Mouse (Mus musculus): ENCODE measurements around the gene Polr3gl. TPM values are rescaled to one million over a fixed set of nuclear protein-coding genes. Genes with fewer than 3 reads are reported as not detected.

Gene Polr3gl
- polyA plus RNA-seq, 1 experiment from 2014 or later = 29.5 TPM

DNA sequence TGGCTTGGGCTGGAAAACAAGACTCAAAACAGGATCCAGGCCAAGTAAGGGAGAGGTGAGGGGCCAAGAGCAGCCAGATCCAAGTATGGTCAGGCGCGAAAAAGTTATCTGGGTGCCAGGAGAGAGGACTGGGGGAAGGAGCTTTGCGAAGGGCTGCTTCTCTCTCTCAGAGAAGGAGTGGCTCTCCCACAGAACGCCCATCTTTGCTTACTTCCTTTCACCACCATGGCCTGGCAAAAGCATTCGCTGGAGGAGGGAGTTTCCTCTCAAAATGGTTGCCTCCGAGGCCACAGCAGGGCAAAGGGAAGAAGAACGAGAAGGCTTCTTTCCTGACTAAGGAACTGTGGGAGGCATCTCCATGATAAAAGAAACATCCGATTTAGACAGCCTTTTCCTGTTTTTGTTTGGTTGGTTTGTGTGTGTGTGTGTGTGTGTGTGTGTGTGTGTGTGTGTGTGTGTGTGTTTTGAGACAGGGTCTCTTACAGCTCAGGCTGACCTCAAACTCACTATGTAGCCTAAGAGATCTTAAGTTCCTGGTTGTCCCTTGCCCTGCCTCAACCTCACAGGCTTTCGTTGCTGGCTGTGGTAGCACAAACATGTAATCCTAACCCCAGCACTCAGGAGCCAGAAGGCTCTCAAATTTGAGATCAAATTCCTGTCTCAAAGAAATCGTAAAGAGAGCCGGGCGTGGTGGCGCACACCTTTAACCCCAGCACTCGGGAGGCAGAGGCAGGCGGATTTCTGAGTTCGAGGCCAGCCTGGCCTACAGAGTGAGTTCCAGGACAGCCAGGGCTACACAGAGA is 21.9 kb downstream of the Polr3gl start:
- WGBS = 77% methylated on average over 16 of the region's 16 CpGs
- H3K9ac ChIP-seq (replicated peaks; ENCODE audit: low read depth, low read length) = no peak overlapping the region
- H3K4me3 ChIP-seq (ENCODE audit: low read depth, low read length) = no peak overlapping the region
- no peak overlapping the region for H3K4me2 ChIP-seq (replicated peaks; ENCODE audit: low read depth, low read length)
- no peak for ATAC-seq (ENCODE audit: insufficient number of reproducible peaks, insufficient read depth, low FRiP score, low read depth)
- no peaks in the 10 kb centered on the region for H3K27me3 ChIP-seq (ENCODE audit: control insufficient read depth, insufficient read depth, low read length)
- H3K4me1 ChIP-seq (ENCODE audit: control insufficient read depth, insufficient read depth, low read length) = peaks cover 12% of the 10 kb centered on the region
- H3K9me3 ChIP-seq (ENCODE audit: control insufficient read depth, low read depth, low read length) = no peaks in the 10 kb centered on the region
- no peak overlapping the region for H3K27ac ChIP-seq (ENCODE audit: low read length)
- no peaks in the 10 kb centered on the region for H3K36me3 ChIP-seq (ENCODE audit: control insufficient read depth, insufficient read depth, low read length)

DNA sequence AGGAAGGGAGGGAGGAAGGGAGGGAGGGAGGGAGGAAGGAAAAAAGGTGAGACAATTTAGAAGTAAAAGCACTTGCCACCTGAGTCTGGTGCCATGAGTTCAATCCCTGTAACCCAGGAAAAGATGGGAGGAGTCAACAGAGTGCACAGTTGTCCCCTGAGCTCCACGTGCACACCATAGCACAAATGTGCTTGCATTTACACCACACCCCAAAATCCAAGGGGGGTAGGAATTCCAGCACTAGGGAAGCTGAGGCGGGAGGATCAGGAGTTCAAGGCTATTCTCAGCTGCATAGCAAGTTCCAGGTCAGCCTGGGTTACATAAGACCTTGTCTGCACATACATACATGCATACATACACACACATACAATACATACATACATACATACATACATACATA is 22.6 kb downstream of the Polr3gl start:
- no peaks in the 10 kb centered on the region for H3K27me3 ChIP-seq (ENCODE audit: control insufficient read depth, insufficient read depth, low read length)
- H3K4me3 ChIP-seq (ENCODE audit: low read depth, low read length) = no peak overlapping the region
- no peak overlapping the region for H3K4me2 ChIP-seq (replicated peaks; ENCODE audit: low read depth, low read length)
- WGBS = 75% methylated on average over 2 of the region's 2 CpGs
- ATAC-seq (ENCODE audit: insufficient number of reproducible peaks, insufficient read depth, low FRiP score, low read depth) = no peak
- H3K9ac ChIP-seq (replicated peaks; ENCODE audit: low read depth, low read length) = no peak overlapping the region
- peaks cover 7% of the 10 kb centered on the region for H3K4me1 ChIP-seq (ENCODE audit: control insufficient read depth, insufficient read depth, low read length)
- H3K27ac ChIP-seq (ENCODE audit: low read length) = no peak overlapping the region
- no peaks in the 10 kb centered on the region for H3K36me3 ChIP-seq (ENCODE audit: control insufficient read depth, insufficient read depth, low read length)
- H3K9me3 ChIP-seq (ENCODE audit: control insufficient read depth, low read depth, low read length) = no peaks in the 10 kb centered on the region

DNA sequence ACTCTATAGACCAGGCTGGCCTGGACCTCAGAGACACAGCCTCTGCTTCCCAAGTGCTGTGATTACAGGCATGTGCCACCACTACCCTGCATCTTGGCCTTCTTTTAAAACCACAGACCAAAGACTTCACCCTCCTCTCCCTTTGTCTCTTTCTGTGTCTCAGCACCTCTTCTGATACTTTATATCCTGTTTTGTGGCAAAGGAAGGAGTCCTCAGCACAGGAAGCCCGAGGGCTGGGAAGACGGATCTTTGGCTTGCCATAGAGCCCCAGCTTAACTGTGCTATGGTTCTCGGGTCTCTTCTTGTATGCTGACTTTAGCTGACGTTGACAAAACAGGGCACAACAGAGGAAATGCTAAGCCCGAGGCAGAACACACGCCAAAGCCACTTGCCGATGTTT is 23.3 kb downstream of the Polr3gl start:
- no peak for ATAC-seq (ENCODE audit: insufficient number of reproducible peaks, insufficient read depth, low FRiP score, low read depth)
- no peak overlapping the region for H3K4me2 ChIP-seq (replicated peaks; ENCODE audit: low read depth, low read length)
- H3K4me3 ChIP-seq (ENCODE audit: low read depth, low read length) = no peak overlapping the region
- no peak overlapping the region for H3K9ac ChIP-seq (replicated peaks; ENCODE audit: low read depth, low read length)
- no peaks in the 10 kb centered on the region for H3K36me3 ChIP-seq (ENCODE audit: control insufficient read depth, insufficient read depth, low read length)
- H3K27ac ChIP-seq (ENCODE audit: low read length) = no peak overlapping the region
- 72% methylated on average over 7 of the region's 7 CpGs for WGBS
- no peaks in the 10 kb centered on the region for H3K9me3 ChIP-seq (ENCODE audit: control insufficient read depth, low read depth, low read length)
- H3K27me3 ChIP-seq (ENCODE audit: control insufficient read depth, insufficient read depth, low read length) = no peaks in the 10 kb centered on the region
- H3K4me1 ChIP-seq (ENCODE audit: control insufficient read depth, insufficient read depth, low read length) = no peaks in the 10 kb centered on the region; the same call in 1 of the 2 replicates

DNA sequence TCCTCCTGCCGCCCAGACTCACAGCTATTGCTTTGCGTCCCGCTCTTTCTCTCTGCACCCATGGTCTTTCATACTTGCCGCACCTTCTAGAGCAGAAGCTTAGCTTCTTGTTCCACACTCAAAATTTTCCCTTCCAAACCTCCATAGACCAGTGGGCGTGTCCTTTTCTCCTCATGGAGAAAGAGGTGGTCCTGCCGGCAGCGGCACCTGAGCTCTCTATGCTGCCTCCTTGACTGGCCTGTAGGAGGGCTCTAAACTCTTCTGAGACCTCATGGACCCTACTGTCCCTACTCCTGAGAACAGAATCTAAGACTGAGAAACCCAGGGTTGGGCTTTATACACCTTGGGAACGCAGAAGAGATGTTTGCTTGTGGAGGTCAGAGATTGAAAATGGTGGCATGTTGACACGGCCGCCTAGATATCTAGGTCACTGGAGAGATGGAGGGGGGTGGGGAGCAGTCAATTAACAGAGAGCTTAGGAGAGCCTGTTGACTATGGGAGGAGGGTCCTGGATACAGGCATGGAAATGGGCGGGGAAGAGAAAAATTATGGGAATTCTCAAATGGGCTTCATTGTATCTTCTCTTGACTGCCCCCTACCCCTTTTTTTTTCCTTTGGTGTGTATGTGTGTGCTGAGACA is 23.9 kb downstream of the Polr3gl start:
- no peak overlapping the region for H3K27ac ChIP-seq (ENCODE audit: low read length)
- no peak for ATAC-seq (ENCODE audit: insufficient number of reproducible peaks, insufficient read depth, low FRiP score, low read depth)
- H3K9ac ChIP-seq (replicated peaks; ENCODE audit: low read depth, low read length) = no peak overlapping the region
- no peaks in the 10 kb centered on the region for H3K27me3 ChIP-seq (ENCODE audit: control insufficient read depth, insufficient read depth, low read length)
- H3K4me1 ChIP-seq (ENCODE audit: control insufficient read depth, insufficient read depth, low read length) = 0 out of 2 replicates have a peak, but pooled peaks cover 3% of the 10 kb centered on the region
- no peaks in the 10 kb centered on the region for H3K36me3 ChIP-seq (ENCODE audit: control insufficient read depth, insufficient read depth, low read length)
- H3K4me3 ChIP-seq (ENCODE audit: low read depth, low read length) = no peak overlapping the region
- no peak overlapping the region for H3K4me2 ChIP-seq (replicated peaks; ENCODE audit: low read depth, low read length)
- H3K9me3 ChIP-seq (ENCODE audit: control insufficient read depth, low read depth, low read length) = no peaks in the 10 kb centered on the region
- 76% methylated on average over 11 of the region's 11 CpGs for WGBS

DNA sequence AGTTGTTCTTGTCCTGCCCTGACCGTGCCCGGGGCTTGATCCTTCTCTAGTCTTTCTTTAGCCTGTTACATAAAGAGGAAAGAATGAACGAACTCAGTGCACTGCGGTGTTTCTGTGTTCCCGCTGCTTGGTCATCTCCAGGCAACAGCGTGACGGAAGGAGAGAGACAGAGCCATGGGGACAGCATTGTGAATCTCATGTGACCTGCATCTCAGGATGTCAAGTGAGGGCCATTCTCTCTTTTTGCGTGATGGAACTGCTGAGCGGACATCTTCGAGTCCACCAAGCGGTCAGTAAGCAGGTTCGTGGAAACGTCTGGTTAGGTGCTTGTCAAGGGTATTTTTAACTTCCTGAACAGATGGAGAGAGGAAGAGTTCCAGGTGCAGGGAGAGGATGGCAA is 24.5 kb downstream of the Polr3gl start:
- H3K36me3 ChIP-seq (ENCODE audit: control insufficient read depth, insufficient read depth, low read length) = no peaks in the 10 kb centered on the region
- H3K27me3 ChIP-seq (ENCODE audit: control insufficient read depth, insufficient read depth, low read length) = no peaks in the 10 kb centered on the region
- WGBS = 91% methylated on average over 13 of the region's 13 CpGs
- no peak overlapping the region for H3K4me2 ChIP-seq (replicated peaks; ENCODE audit: low read depth, low read length)
- H3K4me3 ChIP-seq (ENCODE audit: low read depth, low read length) = no peak overlapping the region
- H3K4me1 ChIP-seq (ENCODE audit: control insufficient read depth, insufficient read depth, low read length) = peaks cover 6% of the 10 kb centered on the region; the same call in 1 of the 2 replicates
- no peak overlapping the region for H3K27ac ChIP-seq (ENCODE audit: low read length)
- no peaks in the 10 kb centered on the region for H3K9me3 ChIP-seq (ENCODE audit: control insufficient read depth, low read depth, low read length)
- no peak overlapping the region for H3K9ac ChIP-seq (replicated peaks; ENCODE audit: low read depth, low read length)
- ATAC-seq (ENCODE audit: insufficient number of reproducible peaks, insufficient read depth, low FRiP score, low read depth) = no peak

DNA sequence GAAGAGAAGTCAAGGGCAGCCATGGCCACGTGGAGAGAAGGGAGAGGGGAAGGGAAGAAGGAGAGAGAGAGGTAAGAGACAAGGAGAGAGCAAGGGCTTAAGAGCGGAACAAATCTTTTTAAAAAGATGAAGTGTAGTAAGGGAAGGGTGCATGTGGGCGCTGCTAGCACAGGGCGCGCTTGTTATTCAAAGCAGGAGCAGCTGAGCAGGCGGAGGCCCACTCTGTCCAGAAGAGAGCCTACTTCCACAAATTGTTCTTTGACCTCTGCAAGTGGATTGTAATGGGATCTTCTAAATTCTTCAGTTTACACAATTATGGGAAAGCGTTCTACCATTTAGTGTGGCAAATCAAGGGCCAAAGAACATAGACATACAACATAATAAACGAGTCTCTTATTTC is 25.4 kb downstream of the Polr3gl start:
- Histone ChIP-seq H3K36me3 (ENCODE audit: control insufficient read depth, insufficient read depth, low read length) (no peaks in the 10 kb centered on the region), H3K9ac (replicated peaks; ENCODE audit: low read depth, low read length) (no peak overlapping the region), H3K9me3 (ENCODE audit: control insufficient read depth, low read depth, low read length) (no peaks in the 10 kb centered on the region), H3K27ac (ENCODE audit: low read length) (no peak overlapping the region), H3K4me1 (ENCODE audit: control insufficient read depth, insufficient read depth, low read length) (peaks cover 14% of the 10 kb centered on the region), H3K4me3 (ENCODE audit: low read depth, low read length) (no peak overlapping the region), H3K27me3 (ENCODE audit: control insufficient read depth, insufficient read depth, low read length) (no peaks in the 10 kb centered on the region), H3K4me2 (replicated peaks; ENCODE audit: low read depth, low read length) (no peak overlapping the region)
- 80% methylated on average over 8 of the region's 8 CpGs for WGBS
- ATAC-seq (ENCODE audit: insufficient number of reproducible peaks, insufficient read depth, low FRiP score, low read depth) = no peak

DNA sequence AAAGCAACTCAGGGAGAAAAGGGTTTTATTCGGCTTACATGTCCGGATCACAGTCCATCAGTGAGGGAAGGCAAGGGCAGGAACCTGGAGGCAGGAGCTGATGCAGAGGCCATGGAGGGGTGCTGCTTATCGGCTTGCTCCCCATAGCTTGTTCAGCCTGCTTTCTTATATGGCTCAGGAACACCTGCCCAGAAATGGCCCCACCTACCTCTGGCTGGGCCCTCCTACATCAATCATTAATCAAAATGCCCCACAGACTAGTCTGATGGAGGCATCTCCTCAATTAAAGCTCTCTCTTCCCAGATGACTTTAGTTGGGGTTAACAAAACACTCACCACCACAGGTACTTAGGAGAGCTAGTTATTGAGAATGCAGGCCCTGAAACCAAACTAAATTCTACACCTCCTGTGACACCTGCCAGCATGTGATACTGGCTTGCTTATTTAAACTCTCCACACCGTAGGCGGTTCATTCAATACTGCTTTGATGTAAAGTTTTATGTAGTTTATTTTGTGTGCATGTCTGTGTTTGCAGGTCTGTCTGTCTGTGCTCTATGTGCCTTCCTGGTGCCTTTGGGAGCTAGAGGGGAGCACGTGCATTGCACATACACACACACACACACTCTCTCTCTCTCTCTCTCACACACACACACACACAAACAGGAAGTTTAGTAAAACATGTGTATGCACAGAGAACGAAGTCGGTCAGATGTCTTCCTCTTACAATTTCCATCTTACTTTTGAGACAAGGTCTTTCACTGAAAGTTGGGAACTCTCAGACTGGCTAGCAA is 27.1 kb downstream of the Polr3gl start:
- Histone ChIP-seq H3K27ac (ENCODE audit: low read length) (no peak overlapping the region), H3K4me1 (ENCODE audit: control insufficient read depth, insufficient read depth, low read length) (peaks cover 16% of the 10 kb centered on the region), H3K9ac (replicated peaks; ENCODE audit: low read depth, low read length) (no peak overlapping the region), H3K27me3 (ENCODE audit: control insufficient read depth, insufficient read depth, low read length) (no peaks in the 10 kb centered on the region), H3K4me3 (ENCODE audit: low read depth, low read length) (no peak overlapping the region), H3K36me3 (ENCODE audit: control insufficient read depth, insufficient read depth, low read length) (no peaks in the 10 kb centered on the region), H3K4me2 (replicated peaks; ENCODE audit: low read depth, low read length) (no peak overlapping the region), H3K9me3 (ENCODE audit: control insufficient read depth, low read depth, low read length) (no peaks in the 10 kb centered on the region)
- WGBS = 80% methylated on average over 8 of the region's 8 CpGs
- ATAC-seq (ENCODE audit: insufficient number of reproducible peaks, insufficient read depth, low FRiP score, low read depth) = no peak

DNA sequence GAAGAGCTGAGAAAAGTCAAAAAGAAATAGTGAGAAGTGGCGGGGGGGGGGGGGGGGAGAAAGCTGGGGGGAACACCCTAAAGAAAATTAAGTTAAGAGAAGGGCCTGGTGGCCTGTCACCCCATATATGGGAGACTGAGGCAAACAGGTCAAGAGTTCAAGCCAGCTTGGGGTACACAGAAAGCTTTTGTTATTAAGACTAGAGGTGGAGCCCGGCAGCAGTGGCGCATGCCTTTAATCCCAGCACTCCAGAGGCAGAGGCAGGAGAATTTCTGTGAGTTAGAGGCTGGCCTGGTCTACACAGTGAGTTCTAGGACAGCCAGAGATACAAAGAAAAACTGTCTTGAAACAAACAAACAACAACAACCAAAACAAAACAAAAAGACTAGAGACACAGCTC is 28.9 kb downstream of the Polr3gl start:
- Histone ChIP-seq H3K27ac (ENCODE audit: low read length) (peak overlapping the region; percentile 72; the same call in 1 of the 2 replicates), H3K9ac (replicated peaks; ENCODE audit: low read depth, low read length) (no peak overlapping the region), H3K4me1 (ENCODE audit: control insufficient read depth, insufficient read depth, low read length) (peaks cover 33% of the 10 kb centered on the region), H3K9me3 (ENCODE audit: control insufficient read depth, low read depth, low read length) (no peaks in the 10 kb centered on the region), H3K4me2 (replicated peaks; ENCODE audit: low read depth, low read length) (no peak overlapping the region), H3K4me3 (ENCODE audit: low read depth, low read length) (no peak overlapping the region), H3K27me3 (ENCODE audit: control insufficient read depth, insufficient read depth, low read length) (no peaks in the 10 kb centered on the region), H3K36me3 (ENCODE audit: control insufficient read depth, insufficient read depth, low read length) (peaks cover 13% of the 10 kb centered on the region)
- ATAC-seq (ENCODE audit: insufficient number of reproducible peaks, insufficient read depth, low FRiP score, low read depth) = no peak
- whole genome bisulfite sequencing = 87% methylated on average over 2 of the region's 3 CpGs
